Mouse (Mus musculus): ENCODE data around the gene Gkn1.

- TF ChIP-seq CTCF (IDR thresholded peaks at IDR 0.05; ENCODE audit: extremely low read depth, insufficient read depth, low read length) (no peak), POLR2A (IDR thresholded peaks at IDR 0.05; ENCODE audit: extremely low read depth, insufficient read depth, low read length) (no peak)
Observed at GRCm38 (mm10) chr6:87328265-87329173, 22.2 kb downstream of the Gkn1 start.
